Mouse (Mus musculus) layer of hippocampus, adult 8-10 months (tissue): ENCODE data around the gene Fam160b1. TPM values are rescaled to one million over a fixed set of nuclear protein-coding genes. Genes with fewer than 3 reads are reported as not detected.

Source experiments
- DNase-seq, 2 experiments: peaks; one replicate each; pipeline ENCODE4 v3.0.0; 2022; ENCODE audit warnings: low spot score in 2 of 2
- total RNA-seq, 4 experiments: library from RNA; stranded (reverse); gene quantifications; 2 replicates each; pipeline ENCODE4 v1.2.4; 2022

The Fam160b1 gene
- total RNA-seq, 4 experiments from 2014 or later, result 19.1 to 24.8 (median 21.2) TPM

DNA sequence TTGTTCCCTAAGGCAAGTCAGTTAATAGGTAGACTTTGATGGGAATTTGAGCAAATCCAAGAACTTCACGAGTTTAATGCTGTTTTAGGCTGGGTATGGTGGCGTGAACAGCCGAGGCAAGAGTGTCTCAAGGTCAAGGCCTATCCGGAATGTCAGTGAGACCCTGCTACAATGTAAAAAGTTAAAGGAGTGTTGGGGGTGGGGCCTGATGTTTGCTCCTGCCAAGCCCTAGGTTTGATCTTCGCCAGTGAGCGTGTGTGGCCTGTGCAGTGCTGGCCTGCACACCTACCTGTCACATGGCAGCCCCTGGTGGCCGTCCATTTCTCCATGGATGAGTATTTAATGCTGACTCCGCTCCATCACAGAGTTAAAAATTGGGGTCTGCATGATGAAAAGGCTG, 5.5 kb downstream of the Fam160b1 start:
- DNase-seq, result no peak

DNA sequence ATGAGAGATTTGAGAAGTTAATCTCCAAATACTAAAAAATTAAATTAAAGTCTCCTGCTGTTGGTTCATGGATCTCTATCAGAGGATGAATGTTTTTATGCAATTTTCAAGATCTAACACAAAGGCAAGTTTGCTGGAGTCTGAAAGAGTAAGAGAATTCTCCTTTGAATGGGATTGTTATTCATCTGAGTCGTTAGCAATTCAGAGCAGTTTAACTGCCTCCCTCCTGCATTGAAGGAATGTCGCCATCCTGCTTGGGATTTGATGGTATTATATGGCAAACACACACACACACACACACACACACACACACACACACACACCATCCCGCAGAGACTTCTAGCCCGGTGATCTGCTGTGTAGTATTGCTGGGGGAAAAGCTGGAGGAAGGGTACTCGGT, 6.1 kb downstream of the Fam160b1 start:
- no peak for DNase-seq

DNA sequence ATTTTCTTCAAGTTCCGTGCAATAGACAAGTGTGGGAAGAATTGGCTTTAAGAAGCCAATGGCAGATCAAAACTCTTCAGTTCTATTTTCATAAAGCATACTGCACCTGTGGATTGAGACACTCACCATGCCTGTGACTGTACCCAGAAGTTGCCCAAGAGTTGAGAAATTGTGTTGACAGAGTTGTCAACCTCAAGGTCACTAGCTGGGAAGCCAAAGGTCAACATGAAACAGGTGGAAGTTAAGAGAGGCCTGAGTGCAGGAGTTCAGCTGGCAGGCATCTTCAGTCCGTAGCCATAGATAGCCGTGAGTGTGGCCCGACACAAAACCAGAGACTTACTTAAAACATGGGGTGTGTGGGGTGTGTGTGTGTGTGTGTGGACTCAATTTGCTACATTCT, 6.7 kb downstream of the Fam160b1 start:
- no peak for DNase-seq

DNA sequence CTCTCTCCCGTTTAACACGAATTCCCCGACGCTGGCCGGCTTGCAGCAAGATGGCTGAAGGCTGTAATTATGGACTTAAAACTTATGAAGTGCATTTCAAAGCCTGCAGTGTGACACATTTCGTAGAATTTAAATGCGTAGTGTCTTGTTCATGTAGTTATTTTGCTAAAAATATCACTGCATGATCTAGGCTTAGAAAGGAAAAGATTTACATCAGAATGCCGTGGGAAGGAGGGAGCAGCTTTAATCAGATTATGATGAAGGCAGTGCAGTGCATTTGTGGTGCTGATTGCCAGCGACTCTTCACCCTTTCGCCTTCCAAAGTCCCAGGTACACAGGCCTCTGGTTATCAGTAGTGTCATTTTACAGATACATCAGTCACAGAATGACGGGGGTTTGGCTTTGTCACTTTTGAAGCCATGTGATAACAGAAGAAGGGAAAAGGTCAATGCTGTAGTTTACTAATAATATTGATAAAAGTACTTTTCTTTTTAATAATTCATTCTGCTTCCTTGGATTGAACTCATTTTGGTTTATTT, 7.4 kb downstream of the Fam160b1 start:
- no peak for DNase-seq

DNA sequence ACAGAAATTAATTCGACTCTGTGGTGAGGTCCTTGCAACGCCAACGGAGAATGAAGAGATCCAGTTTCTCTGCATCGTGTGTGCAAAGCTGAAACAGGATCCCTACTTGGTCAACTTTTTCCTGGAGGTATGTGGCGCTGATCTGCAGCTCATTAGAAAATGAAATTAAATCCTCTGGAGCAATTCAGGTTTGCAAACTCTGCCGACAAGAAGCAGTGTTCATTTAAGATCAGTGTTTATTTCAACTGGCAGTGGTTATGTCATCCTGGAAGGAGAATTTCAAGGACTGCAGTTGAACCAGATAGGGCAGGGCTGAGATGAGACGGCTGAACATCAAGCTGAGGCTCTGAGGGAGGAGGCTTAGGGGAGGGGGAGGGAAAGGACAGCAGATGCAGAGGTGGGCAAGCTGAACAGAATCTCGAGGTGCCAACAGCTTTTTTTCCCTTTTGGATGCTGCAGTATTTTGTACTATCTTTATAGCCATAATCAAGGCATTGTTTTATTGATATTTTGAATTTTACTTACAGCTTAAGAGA, 12.9 kb downstream of the Fam160b1 start:
- no peak for DNase-seq

DNA sequence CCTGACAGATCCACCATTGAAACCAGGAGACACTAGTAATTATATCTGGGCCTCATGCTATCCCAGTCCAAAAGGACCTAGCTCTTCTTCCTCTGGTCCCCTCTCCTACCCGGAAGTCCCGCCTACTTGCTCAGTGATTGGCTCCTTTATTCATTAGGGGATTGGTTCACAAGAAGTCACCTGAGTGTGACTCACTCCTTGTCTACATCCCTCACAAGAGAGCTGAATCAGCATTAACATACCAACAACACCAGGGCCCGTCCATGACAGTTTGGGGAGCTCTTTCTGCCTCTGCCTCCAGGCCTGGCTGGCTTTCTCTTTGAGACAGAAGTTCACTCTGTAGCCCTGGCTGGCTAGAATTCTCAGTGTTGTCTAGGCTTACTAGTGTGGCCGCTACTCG, 14.7 kb downstream of the Fam160b1 start:
- no peak for DNase-seq

DNA sequence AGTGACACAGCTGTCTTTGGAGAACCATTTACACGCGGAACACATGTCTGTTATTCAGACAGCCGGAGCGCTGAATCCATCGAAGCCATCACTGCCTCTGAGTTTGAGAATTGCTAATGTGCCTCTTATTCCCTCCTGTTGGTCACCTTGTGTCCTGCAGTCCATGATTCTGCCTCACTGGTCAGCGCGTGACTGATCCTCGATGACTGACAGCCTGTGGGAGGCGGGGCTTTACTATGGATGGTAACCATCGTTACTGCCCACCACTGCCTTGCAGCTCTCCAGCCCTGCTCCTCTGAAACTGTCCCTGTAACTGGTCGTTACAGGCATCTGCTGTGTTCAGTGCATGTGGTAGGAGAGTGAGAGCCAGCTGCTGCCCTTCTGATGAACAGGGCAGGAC, 15.3 kb downstream of the Fam160b1 start:
- no peak for DNase-seq

DNA sequence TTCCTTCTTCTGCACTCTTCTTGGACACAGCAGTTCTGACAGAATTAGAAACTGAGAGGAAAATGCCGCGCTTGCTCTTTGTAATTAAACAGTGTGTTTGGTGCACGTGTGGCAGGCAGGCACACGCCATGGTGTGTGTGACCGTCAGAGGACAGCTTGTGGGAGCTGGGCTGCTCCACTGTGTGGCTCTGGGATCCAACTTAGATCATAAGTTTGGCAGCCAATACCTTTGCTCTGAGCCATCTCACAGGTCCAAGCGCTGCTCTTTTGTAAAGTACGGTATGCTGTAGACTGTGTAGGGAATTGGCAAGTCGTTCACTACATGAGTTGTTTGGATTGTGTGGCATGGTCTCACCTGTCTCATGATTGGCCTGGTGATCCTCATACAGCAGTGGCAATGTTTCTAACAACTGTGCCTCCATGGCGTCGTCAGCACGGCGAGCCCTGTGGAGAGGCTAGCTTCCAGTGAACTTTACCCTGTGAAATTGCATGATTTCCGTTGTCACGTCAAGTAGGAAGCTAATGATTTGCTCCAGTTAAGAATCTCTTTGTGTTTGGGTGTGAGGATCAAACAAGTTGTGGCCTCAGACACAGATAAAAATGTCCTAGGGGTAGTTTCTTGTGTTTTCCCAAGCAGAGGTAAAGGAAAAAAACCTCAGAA, 16.7 kb downstream of the Fam160b1 start:
- DNase-seq, result no peak

DNA sequence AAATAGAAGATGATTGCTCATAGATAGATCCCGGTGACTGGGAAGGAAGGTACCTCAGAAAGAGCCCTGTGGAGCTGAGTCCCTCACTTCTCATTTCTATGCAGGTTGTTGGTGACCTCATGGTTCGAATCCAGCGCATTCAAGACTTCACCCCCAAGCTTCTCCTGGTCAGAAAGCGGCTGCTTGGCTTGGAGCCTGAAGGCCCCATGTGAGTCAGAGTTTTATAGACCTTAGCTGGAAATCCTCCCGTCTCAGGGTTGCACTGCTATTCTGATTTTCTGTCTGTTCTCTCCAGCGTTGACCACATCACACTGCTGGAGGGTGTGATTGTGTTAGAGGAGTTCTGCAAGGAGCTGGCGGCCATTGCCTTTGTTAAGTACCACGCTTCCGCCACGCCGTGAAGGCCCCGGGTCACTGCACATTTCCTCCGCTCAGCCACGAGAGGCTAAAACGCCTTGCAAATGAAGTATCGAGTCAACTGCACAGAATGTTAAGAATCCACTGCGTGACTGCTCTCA, 25.8 kb downstream of the Fam160b1 start:
- no peak for DNase-seq

DNA sequence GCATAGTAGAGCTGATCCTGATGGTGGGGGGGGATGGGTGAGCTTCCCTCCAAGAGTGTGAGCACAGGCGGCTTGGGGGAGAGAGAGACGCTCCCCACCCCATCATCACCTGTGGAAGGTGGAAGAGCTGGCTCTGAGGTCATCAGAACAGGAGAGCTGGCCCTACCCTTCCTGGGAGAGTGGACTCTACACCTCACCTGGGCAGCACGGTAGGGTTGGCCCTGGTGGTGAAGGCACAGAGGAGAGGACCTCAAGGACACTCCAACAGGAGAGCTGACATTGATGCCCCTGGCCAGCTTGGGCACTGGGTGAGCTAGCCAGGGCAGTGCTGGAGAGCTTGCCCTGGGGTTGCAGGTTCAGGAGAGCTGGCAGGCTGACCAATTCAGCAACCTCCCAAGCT, 31.1 kb downstream of the Fam160b1 start:
- no peak for DNase-seq

DNA sequence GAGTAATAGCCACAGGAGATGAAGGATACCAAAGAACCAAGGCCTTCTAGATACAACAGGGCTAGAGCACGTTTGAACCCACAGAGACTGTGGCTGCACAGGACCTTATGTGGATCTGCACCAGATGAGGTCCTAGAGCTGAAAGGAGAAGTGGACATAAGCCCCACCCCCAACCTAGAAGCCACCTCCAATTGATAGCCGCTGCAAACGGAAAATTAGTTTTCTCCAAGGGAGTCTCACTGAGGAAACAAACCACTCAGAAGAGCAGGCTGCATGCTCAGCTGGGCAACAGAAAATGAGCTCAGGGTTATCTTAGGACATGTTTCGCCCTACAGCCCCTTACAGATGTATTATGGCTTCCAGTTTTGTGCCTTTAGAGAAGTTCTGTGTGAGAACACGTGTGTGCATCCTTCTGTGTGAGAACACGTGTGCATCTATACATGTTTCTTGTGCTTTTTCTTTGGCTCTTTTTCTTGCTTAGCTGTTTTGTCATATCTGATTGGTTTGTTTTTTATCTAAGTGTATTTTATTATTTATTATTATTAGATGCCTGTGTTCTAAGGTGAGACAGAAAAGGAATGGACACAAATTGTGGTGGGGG, 33.0 kb downstream of the Fam160b1 start:
- DNase-seq, result no peak

DNA sequence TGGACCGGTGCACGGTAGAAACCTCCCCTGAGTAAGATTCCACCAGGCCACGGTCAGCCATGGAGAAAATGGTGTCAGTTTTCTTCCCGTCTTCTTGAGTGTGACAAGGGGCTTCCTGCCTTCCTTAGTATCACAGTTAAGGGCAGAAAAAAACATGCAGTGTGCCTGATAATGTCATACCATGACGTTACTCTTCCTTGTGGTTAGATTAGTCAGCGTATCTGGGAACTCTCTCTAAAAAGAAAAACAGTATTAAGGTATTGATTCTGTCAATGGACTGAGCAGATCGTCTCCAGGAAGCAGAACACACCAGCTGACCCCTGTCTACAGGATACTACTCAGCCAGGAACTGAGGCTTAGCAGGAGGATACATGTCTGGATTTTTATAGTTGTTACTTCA, 36.1 kb downstream of the Fam160b1 start:
- no peak for DNase-seq

DNA sequence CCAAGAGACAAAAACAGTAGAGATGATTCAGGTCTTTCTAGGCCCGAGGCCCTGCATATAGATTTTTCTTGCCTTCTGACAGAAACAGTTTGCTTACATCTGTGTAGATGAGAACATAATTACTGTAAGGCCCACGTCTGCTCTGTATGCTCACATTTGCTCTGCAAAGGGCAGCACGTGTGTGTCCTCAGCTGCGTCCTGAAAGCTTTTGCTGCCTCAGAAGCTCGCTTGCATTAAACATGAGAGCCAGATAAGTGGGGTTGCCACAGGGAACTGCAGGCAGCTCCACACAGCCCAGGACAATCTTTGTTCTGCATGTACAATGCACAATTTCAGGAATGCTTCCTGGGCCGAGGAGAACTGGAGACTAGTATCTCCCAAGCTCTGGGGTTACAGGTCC, 41.9 kb downstream of the Fam160b1 start:
- no peak for DNase-seq

DNA sequence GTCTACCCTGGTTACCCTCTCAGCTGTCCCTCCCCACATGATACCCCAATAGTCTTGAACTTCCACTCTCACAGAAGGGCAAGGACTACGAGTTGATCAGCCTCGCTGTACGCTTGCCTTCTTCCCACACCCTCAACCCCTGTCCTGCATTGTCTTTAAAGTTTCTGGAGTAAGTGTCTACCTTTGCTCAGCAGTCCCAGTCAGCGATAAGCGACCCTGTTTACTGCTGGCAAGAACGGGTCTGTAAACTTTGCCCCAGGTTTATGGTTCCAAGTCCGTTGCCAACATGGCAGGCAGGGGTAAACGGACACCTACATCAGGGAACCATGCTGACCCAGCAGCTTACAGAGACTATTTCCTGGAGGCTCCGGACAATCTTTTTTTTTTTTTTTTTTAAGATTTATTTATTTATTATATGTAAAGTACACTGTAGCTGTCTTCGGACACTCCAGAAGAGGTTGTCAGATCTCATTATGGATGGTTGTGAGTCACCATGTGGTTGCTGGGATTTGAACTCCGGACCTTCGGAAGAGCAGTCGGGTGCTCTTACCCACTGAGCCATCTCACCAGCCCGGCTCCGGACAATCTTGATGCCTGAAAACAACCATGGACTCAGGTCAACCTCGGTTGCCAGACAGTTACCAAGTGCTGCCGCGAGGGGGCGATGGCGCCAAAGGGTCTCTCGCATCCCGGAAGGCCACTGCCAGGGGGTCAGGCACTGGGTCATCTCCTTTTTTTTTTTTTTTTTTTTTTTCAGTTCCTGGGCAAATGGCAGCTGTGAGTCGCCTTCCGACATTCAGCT, 43.4 kb downstream of the Fam160b1 start:
- peak; percentile 37 to 63 for DNase-seq

DNA sequence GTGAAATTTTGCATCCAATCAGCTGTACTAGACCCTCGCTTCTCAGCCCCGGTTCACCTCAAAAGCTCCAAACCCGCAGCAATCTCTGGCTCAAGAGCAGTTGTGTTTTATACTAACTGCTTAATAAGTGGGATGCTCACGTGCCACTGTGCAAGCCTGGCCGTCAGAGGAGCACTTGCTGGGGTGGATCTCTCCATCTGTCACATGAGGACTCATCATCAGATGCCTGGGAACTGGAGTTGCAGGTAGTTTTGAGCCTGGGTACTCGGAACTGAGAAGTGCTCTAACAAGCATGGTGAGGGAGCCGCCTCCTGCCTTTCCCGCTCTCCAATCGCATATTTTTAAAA, 44.0 kb downstream of the Fam160b1 start:
- peak in 1 of 2 experiments; percentile 19 for DNase-seq

DNA sequence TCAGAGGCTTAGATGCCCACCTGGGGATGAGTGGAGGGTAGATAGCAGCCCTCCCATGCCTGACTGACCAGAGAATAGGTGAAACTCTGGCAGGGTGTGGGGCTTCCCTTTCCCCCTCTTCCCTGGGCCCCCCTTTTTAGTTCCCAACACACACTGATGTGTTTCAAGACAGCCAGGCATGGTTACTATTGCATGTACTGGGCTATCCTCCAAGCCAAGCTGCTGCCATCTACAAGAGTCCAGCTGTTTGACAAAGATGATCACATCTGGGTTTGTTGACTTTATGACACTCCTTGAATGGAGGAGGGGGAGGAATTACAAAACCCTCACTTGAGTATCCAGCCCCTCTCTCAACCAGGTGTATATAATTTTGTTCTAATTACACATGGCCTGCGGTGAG, 47.5 kb downstream of the Fam160b1 start:
- no peak for DNase-seq

DNA sequence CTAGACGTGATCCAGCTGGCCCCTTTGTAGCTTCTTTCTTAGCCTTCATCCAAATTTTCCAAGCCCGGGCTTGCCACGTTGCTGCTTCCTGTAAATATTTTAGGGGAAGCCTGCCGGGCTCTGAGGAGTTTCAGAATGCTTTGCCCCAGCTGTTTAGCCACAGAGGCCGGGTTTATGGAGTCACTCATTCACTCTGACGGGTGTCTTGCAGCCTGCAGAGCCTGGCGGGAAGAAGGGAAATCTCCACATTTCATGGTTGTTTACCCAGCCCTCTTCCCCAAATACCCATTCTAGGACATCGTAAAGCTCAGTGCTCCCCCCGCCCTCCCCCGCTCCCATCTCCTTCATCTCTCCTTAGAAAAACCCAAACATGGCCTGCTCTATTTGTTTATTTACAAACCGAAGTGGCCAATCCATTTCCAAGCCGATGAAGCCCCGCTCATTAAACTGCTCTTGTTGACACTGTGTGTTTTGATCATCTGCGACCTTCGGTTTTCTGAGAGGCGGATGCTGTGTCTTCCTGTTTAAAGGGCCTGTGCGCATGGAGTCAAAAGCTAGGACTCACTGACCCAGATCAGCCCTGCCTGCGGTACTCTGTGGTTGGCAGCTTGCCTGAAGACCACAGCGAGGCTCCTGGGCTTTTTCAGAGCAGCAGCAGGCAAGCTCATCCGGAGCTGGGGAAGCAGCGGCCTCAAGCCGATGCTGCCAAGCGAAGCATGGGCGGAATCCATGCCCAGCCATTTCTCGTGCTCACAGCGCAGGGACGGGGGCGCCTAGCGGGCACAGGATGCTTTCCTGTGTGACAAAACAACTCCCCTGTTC, 51.1 kb downstream of the Fam160b1 start:
- DNase-seq, result peak; percentile 40 to 41

DNA sequence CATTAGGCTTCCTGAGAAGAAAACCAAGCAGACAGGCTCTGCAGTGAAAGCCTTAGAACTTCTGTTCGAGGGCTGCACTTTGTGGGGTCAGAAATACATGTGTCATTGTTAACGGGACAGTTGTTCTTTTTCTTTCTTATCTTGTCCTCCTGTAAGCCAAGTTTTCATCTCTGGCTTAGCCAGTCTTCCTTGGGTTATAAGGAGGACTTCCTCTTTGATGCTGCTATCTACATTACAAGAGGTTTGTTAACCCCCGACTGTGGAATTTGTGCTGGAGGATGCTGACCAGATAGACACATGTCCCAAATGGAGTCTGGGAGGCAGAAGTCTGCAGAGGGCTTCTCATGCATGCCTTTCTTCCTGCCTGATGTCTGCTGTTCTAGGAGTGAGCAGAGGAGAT, 52.7 kb downstream of the Fam160b1 start:
- DNase-seq, result no peak

DNA sequence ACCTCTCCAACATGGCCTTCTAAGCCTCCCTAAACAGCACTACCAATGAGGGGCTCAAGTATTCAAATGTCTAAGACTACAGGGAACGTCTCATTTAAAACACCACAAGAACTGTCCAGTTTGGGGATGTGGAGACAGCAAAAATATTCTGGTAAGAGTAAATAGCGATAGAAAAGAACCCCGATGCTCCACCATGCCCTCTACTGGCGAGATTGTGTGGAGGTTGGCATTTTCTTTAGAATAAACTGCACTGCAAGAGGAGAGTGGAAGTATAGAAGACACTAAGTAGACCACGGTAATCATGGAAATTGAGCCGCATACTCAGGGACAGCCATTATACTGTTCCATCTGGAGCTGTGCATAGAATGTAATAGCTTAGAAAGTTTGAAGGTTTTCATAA, 53.4 kb downstream of the Fam160b1 start:
- DNase-seq, result no peak

DNA sequence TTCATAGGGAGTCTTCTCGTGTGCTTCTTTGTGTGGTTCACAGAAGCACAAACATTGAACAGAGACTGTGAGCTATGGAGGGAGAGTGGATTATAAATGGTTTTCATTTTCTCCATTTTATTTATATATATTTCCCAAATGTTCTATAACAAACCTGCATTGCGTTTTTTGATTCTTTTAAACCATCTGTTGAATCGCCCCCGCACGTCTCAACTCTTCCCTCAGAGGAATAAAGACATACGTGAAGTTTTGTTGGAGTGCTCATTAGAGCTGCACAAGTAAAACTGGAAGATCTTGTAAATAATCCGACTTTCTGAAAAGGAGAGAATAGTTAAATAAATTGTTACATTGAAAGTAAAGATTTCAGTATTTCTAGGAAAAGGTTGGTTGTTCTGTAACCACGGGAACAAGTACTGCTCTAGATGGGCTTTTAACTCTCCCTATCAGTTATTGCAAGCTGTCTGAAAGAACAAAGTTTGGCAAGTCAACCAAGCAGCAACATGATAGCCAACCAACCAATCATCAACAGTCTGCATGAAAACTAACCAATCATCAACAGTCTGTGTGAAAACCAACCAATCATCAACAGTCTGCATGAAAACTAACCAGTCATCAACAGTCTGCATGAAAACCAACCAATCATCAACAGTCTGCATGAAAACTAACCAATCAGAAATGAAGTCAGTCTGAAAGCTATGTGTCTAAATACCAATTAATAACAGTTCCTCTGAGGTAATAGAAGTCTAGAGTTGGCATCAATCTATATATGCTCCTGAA, 54.7 kb downstream of the Fam160b1 start:
- no peak for DNase-seq
